Mouse (Mus musculus): ENCODE measurements at regions not wholly inside any gene's neighbourhood (a gene's known extent, or its start where the extent isn't known, plus 50 kb on each side); places are given as distances from the start of the nearest gene placed in this dataset.

- no peak for TF ChIP-seq CTCF (IDR thresholded peaks at IDR 0.05; ENCODE audit: low read depth)
- TF ChIP-seq EP300 (IDR thresholded peaks at IDR 0.05; ENCODE audit: low read depth), result no peak
Observed at GRCm38 (mm10) chr15:24527379-24527778, 886.2 kb downstream of the Basp1 start.

All from heart, postnatal 0 days (tissue).